Mouse (Mus musculus): Measurements from ENCODE around the gene Micu1.

- TF ChIP-seq POLR2A (IDR thresholded peaks at IDR 0.05; ENCODE audit: low read depth, low read length) (no peak), CTCF (IDR thresholded peaks at IDR 0.05; ENCODE audit: borderline replicate concordance, insufficient read depth, low read length) (no peak)
Measured at GRCm38 (mm10) chr10:59703060-59703760, 933 bp downstream of the Micu1 start.
